Mouse (Mus musculus): ENCODE measurements around the gene Cct8l1.

DNA sequence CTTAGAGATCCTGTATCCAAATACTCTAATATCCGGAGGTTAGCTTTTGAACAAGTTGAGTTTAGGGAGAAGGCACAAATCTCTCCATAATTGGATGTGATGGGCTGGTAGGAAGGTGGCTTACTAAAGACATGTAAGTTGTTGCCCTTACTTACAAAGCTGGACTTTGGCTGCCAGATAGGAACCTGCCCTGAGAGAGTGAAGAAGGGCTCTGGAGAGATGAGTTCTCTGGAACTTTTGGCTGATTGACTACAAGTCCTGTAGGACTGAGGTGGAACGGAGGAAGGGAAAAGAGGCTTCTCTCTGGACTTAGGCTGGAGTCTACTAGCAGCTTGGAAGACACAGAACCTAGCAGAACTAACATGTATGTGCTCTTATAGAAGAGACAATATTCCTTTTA is 19.7 kb downstream of the Cct8l1 start:
- TF ChIP-seq EP300 (IDR thresholded peaks at IDR 0.05; ENCODE audit: low read depth) (no peak), CTCF (IDR thresholded peaks at IDR 0.05; ENCODE audit: low read depth) (no peak)
